Mouse (Mus musculus) c-Kit-positive CD71-positive TER-119-negative erythroid progenitor cells, embryonic 14.5 days (primary cell): ENCODE measurements at regions not wholly inside any gene's neighbourhood (a gene's known extent, or its start where the extent isn't known, plus 50 kb on each side); places are given as distances from the start of the nearest gene placed in this dataset.

Experiments used
- DNase-seq: peaks from one replicate; pipeline ENCODE4 v3.0.0-alpha.2; 2013; ENCODE audit warnings: low read depth

DNA sequence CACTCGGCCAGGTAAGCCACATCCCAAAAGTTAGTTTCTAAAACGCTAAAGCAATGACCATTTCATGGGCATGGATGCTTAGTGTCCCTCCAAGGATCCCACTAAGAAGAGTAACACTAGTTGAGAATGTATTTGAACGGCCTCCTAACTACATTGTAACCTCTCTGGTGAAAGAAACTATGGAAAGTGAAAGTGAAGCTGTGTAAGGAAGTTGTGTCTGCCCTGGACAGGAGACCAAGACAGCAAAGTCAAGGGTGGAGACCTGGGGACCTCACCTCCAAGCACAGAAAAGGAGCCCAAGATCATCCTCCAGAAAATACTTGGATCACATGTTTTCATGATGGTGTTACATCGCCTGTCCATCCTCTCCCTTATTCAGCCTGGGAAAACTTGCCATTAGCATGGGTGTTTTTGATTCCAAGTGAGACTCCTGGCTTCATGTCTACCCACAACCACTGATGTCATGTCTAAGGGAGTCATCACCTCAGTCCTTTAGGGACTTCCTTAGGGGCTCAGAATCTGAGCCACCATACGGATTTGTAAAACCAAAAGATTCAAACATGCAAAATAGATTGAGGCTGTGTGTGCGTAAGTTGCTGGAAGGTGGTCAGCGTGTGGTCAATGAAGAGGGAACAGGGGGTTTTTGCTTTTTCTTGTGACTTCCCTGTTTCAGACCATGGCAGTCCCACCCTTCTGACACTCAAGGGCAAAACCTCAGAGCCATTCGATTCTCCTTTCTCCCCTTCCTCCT is 62.4 kb upstream of the 1700016C15Rik start:
- DNase-seq, result no peak

DNA sequence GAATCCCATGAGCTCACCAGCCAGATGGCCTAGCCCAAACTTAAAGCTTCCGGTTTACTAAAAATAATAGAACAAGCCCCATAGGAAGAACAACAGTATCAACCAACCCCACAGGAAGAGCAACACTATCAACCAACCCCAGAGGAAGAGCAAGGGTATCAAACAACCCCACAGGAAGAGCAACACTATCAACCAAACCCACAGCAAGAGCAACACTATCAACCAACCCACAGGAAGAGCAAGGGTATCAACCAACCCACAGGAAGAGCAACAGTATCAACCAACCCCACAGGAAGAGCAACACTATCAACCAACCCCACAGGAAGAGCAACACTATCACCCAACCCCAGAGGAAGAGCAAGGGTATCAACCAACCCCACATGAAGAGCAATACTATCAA is 59.0 kb upstream of the 1700016C15Rik start:
- no peak for DNase-seq

DNA sequence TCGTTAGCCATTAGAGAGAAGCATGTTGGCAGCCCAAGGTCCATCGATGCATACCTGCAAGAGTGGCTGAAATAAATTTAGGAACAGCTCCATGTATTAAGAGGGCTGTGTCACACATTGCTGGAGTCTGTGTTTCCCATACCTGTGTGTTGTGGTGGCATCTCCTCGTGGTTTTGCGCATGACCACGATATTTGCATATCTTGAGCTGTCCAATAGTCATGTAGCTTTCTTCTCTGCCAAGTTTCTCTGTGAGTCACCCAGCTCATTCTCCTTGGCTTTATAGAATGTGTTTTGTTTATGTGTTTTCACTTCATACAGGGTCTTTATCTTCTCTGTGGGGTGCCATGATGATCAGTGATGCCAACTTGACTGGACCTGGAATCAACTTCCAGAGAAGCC is 53.0 kb upstream of the 1700016C15Rik start:
- DNase-seq, result no peak

DNA sequence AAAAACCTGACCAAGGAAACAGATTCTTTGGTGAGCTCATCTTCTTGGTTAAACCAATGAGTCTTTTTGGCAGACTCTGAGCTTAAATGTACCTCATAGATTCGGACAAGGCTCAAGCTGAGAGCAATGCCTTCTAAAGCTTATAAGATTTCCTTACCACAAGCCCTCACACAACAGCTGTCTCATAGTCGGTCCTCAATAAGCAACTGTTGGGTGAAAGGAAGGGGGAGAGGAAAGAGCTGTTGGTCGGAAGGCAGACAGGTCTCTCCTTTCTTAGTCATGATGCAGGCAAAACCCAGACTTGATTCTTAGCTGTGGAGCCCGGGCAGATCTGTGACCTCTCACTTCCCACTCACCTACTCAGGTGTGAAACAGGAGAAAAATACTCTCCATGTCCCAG is 50.8 kb upstream of the 1700016C15Rik start:
- no peak for DNase-seq
